Mouse (Mus musculus): ENCODE results near the gene Gimap4.

DNA sequence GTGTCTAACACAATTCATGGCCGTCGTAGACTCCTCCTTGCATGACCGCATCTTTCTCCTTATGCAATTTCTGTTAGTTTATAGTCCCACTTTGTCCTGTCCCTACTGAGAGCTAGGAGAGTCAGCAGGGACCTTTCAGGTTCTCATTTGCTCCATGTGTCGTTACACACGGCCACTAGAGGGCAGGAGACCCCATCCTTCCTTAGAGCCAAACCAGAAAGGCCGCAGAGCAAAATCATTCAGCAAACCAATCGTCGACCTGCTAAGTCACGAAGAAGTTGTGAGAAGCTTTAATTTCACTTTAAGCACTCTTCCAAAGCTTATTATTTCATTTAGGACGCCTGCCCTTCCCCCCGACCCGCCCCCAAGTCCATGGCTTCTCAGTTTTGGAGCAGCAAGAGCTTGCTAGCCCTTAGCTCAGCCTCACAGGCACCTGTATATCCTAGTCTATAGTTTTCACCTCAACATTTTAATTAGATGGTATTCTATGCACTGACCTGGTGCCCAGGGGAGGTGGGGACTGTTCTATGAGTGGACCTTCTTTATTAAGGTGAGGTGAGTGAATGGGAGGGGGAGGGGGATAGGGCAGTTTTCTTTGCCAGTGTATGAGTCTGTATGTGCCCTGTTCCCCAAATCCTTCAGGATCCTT, 38.6 kb upstream of the Gimap4 start:
- TF ChIP-seq TCF12 (IDR thresholded peaks at IDR 0.05; ENCODE audit: insufficient read depth, poor library complexity, severe bottlenecking), result no peak
- no peak for TF ChIP-seq POLR2A (IDR thresholded peaks at IDR 0.05; ENCODE audit: insufficient read length, low read depth)
- TF ChIP-seq MAX (IDR thresholded peaks at IDR 0.05; ENCODE audit: low read depth), result no peak
- TF ChIP-seq POLR2AphosphoS2 (IDR thresholded peaks at IDR 0.05; ENCODE audit: insufficient read length, low read depth), result no peak
- no peak for TF ChIP-seq E2F4 (IDR thresholded peaks at IDR 0.05; ENCODE audit: insufficient read depth)
- no peak for TF ChIP-seq MYOG (IDR thresholded peaks at IDR 0.05; ENCODE audit: control insufficient read depth in 1 of 3, insufficient read depth in 1 of 3, insufficient read length in 2 of 3, low read depth in 2 of 3)
- TF ChIP-seq CEBPB (IDR thresholded peaks at IDR 0.05; ENCODE audit: insufficient read depth, poor library complexity, severe bottlenecking), result no peak
- TF ChIP-seq USF1 (IDR thresholded peaks at IDR 0.05; ENCODE audit: low read depth), result no peak

Measured in myocyte (in vitro differentiated cells).